Mouse (Mus musculus): ENCODE results near the gene Gapvd1.

Gapvd1 gene

DNA sequence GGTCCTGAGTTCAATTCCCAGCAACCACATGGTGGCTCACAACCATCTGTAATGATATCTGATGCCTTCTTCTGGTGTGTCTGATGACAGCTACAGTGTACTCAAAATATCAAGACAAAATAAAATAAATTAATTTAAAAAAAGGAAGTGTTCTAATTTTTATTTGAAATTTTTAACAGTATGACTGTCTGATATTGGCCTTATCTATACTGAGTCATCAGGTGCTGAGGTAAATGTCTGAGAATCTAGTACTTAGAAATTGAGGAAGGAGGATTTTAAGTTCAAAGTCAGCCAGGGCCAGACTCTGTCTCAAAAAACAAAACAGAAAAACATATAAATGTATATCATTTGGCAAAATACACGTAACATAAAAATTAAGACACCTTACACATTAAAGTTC, 46.4 kb downstream of the Gapvd1 start:
- DNase-seq: no peak

DNA sequence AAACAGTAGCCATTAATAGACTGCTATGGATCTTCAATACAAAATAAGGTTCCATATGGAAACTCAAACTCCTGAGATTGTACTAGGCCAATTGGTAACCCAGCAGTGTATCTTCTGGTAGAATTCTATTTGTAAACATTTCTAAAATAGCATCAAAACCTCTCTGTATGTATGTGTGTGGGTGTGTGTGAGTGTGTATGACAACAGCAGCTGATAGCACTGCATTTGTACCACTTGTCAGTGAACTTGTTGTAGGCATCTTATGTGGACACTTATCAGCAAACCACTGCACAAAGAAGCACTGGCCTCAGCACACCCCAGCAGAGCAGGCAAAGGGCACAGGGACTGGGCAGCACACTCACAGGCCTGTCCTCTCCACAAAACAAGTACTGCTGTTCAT, 58.4 kb downstream of the Gapvd1 start:
- DNase-seq: no peak

DNA sequence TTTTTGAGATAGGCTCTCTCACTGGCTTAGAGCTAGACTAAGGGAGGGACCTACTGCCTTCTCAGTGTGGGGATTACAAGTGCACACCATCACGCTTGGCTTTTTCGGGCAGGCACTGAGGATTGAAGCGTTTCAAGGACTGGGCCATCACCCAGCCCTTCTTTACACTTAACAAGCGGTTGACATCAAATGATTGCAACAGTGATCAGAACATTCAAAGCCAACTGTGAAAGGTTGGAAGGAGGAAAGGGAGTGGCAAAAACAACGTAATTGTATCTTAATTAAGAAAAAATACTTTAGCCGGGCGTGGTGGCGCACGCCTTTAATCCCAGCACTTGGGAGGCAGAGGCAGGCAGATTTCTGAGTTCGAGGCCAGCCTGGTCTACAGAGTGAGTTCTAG, 62.2 kb downstream of the Gapvd1 start:
- DNase-seq: no peak

DNA sequence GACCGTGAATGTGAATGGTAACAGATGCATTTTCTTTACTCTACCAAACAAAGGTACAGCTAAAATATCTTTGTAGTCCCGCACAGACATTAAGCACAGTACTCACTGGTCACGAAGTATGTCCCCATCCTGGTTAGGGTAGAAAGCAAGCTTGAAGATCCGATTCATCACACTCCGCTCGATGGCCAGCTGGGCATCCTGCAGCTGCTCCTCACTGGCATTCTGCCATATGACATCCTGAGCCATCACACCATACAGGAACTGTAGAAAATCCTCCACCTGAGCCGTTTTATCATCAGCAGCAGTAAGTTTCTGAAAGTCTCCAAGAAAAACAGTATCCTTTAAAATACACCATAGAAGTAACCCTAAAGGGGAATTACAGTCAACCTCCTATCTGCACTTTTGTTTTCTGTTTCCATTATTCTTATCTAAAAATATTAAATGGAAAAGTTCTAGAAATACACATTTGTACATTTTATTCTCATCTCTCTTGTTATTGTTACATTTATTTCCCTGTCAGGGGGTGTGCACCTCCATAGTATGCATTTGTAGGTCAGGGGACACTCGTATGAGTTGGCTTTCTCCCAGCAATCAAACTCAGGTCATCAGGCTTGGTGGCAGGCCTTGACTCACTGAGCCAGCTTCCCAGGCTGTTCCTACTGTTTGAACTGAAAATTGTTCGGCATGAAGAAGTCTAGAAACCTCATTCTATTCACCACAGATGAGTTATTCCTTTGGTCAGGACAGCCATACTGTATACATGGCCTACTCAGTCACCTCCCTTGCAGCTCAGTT, 70.8 kb downstream of the Gapvd1 start:
- DNase-seq: no peak

DNA sequence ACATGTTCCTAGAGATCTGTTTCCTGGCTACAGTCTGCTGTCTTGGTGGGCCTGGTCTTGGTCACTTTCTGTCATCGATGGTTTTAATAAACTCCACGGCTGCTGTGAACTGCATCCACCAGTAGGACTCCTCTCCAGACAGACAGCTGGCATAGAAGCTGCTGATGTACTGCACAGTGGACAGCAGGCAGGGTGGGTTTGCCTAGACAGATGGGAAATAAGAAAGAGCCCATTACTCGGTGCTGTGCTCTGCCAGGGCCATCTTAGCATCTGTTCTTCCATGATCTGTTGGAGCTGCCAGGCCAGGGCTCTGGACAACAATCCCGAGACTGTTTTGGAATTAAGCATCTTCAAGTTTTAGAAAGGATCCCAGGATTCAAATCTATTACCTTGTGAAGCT, 77.1 kb downstream of the Gapvd1 start:
- no peak for DNase-seq

DNA sequence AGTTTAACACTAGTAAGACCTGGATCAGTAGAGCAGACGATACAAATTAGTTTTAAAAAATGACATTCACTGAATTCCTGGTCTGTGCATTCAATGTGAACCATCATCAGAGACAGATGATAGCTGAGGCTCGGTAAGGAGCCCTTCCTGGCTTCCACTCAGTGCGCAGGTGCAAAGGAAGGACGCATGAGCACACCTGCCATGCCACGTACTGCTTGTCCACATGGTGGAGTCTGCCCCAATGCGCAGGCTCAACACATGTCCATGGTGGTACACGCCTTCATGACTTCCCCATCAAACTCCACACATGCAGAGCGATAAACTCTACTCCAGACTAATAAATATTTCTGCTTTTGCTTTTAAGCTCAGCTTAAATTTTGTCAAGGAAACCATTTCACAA, 78.0 kb downstream of the Gapvd1 start:
- no peak for DNase-seq

DNA sequence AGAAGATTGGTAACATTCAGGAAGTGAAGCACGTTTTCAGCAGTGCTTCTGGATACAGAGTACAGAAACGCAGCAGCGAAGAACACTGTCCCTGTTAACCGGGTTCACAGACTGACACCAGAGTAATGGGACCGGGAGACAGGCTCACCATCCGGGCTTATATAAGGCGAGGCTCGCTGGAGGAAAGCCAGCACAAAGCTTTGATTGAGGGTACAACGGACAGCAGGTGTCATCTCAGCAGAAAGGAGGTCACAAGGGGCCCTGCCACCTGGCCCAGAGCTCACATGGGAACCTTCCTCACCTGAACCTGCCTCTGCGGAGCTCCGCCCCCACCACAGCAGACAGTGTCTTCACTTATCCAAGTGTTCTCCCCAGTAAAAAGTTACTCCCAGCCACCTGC, 81.2 kb downstream of the Gapvd1 start:
- peak; percentile 68 to 72 for DNase-seq

DNA sequence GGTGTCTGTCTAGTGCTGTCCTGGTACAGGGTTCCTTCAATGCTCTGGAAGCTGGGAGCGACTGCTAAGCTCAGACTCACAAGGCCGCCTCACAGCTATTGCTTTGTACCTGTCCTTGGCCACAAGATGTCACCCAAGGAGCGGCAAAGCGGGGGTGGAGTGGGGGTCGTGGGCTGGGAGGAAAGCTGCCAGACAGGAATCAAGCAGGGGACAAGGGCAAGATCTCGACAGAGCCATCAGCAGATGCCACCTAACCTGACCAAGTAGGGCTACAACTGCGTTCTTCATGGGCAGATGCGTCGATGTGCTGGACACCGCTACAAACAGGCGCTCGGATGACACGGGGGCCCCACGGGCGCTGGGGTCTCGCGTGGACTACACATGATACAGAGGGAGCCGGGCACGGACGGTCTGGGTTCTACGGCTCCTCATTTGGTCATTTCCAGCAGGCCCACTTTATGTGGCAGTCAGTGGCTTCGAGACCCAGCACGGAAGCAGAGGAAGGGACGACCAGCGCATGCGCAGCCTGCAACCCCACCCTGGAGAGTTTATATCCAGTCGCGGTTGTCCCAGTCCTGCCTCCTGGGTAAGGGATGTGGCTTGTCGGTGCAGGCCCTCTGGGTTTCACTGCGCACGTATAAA, 83.5 kb downstream of the Gapvd1 start:
- peak; percentile 55 to 56 for DNase-seq

DNA sequence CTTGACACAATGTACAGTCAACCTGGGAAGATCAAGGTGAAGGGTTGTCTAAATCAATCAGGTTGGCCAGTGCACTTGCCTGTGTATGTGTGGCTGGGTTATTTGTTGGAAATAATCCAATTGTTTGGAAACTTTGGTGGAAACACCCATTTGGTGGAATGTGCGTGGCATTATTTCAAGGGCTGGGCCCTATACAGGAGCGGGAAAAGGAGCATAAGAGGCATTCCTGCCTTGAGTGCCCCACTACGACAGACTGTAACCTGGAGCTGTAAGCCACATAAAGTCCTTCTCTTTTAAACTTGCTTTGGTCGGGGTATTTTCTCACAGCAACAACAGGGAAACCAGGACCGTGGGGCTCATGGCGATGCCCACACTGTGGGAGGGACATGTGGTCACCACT, 84.6 kb downstream of the Gapvd1 start:
- DNase-seq: no peak

DNA sequence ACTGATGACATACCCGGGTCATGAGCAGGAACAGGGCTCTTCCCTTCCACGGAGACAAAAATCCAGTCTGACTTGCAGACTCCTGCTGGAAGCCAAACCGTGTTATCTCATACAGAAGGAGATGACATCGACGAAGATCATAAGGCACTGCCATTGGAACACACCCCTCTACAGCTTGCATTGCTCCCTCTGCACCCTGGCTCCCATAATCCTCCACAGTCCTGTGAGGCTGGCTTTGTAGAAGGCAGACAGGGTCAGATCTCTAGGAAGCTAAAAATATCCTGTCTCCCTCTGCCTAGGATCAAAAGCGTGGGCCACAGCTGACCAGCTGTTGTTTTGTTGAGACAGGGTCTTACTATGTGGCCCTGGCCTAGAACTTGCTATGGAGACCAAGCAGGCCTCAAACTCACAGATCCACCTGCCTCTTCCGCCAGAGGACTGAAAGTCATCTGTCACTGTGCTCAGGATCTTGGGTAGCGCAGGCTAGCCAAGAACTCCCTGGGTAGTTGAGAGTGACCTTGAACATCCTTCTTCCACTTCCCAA, 85.8 kb downstream of the Gapvd1 start:
- DNase-seq: no peak

DNA sequence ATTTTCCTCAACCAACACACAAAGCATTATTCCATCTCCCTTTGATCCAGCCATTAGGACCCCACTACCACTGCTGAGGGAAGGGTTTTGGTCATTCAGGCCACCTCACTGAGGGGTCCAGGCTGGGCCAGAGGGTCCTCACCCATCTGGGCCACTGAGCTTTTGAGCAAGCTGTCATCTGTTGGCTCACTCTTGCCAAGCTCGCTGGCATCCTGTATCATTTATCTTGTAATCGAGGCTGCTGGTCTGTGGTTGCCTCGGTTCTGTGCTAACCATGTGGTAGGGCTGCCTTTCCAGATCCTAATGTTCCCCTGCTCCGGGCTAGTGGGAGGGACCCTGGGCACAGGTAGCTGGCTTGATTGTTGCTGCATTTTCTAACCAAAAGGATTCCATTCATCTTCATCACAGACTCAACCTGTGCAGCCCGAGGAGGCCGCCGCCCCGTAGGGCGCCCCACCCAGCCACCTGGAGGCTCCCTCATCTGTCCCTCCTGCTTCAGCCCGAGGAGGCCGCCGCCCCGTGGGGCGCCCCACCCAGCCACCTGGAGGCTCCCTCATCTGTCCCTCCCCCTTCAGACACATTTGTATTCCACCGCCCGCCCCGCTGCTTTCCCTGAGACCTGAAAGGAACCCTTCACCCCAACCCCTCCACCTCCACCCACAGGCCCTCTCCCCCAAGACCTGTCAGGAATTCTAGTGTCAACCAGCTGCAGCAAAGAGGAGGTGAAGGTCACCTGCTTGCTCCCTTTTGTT, 86.4 kb downstream of the Gapvd1 start:
- no peak for DNase-seq

DNA sequence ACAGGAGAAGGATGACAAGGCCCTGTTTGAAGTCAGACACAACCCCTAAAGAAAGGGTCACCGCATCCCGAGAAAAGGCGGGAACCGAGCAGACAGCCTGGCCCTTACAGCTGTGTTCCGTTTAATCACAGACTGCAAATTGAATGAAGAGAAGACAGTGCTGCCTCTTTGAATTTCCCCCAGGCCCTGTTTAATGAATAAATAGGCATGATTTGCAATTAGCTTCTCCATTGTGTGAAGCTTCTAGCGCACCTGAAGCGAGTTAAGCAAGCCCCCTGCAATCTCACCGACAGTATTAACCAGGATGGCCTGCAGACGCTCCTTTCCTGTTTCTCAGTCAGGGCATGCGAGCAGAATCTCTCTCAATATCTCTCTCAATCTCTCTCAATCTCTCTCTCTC, 87.2 kb downstream of the Gapvd1 start:
- no peak for DNase-seq

DNA sequence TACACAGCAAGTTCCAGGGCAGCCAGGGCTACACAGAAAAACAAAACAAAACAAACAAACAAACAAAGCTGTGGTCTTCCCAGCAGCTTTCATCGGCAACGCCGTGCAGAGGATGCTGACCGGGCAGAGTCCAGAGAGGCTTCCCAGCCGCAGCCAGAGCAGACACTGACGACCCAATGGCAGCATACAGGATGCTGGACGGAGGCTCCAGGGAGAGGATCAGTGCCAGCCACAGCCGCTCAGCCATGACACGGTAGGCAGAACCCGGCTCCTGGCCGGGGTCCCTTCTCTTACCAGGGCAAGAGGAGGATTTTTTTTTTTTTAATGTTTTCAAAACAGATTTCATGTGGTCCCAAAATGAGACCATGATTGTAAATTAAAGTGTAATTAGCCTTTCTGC, 107.6 kb downstream of the Gapvd1 start:
- DNase-seq: no peak

DNA sequence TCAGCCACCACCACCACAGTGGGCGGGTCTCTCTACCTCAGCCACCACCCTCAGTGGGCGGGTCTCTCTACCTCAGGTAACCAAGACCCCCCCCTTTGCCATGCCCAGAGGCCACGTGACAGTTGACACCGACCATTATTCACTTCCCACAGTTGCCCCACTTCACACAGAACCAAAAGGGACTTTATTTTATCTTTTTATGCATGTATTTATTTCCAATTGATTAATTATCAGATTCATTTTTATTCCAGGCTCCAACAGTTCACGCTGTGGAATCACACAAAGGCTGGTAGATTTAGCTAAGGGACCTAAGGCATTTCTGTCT, 108.5 kb downstream of the Gapvd1 start:
- no peak for DNase-seq

DNA sequence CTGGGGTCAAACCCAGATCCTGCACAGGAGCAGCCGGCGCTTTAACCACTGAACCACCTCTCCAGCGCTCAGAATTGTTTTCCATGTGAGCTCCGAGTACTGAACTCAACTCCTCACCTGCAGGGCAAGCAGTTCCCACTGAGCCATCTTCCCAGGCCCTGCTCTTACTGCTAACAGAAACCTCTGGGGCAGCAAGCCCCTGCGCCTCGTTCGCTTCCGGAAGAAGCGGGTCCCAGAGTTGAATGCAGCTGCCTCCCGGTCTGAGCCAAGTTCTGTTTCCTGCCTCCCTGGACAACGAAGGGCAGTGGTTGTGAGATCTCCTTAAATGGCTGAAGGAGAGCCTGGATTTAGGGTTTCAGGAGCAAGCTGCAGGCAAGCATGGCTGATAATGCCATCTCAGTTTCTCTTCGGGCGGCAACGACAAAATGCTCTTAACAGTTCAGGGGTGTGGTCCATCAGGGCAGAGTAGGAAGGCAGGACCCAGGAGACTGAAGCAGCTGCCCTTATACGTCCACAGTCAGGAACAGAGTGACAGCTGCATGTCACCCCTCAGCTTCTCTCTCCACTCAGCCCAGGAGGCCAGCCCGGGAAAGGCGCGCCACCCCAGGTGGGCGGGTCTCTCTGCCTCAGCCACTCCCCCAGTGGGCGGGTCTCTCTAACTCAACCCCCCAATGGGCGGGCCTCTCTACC, 109.0 kb downstream of the Gapvd1 start:
- peak in 1 of 2 experiments; percentile 38 for DNase-seq

DNA sequence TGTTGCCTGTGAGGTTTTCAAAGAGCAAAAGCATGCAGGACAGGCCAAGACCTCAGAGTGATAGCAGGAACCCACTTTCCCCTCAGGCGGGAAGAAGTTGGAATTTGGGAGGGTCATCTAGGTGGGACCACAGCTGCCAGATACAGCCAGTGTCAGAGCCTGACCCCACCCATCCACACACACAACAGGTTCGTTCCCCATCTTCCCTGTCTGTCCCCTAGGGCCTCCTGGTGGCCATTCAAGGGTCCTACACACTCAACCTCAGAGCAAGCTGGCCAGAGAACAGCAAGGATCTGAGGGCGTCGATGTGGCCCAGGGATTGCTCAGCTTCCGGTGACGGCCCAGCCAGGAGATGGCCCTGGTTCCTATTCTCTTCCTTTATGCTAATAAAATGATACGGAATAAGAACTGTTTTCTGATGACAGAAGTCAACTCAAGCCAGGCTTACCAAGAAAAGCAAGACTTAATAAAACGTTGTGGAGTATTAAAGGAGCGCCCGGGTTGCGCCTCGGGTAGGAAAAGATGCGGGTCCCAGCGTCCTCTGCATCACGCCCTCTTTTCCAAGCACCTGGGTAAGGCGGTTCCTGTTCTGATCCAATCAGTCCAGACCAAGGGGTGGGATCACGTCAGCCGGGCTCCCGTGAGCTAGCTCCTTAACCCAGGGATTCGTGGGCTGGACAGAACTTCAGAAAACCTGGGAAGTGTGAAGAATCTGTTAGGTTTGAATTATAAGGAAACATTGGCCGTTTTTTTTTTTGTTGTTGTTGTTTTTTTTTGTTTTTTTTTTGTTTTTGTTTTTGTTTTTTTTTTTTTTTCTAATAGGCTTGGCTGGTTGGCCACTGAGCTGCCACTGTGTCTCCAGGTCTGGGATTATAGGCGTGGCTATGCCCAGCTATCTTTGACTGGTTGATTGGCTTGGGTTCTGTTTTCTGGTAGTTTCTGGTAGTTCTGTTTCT, 110.2 kb downstream of the Gapvd1 start:
- no peak for DNase-seq

DNA sequence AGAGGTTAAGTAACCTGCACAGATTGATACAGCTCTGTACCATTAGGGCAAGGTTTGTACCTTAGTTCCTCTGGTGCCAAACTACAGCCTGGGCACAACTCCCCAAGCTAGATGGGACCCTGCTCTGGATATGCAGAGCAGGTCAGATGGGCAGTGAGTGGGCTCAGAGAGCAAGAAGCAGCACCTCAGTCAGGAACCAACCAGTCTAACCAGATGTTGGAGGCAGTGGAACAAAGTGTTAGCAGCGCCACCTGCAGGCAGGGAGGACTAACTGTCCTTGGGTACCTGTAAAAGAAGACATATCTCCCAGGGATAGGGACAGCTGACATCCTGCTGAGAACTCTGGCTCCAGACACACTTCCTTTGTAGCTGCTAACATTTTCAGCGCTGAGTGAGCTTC, 112.7 kb downstream of the Gapvd1 start:
- no peak for DNase-seq

DNA sequence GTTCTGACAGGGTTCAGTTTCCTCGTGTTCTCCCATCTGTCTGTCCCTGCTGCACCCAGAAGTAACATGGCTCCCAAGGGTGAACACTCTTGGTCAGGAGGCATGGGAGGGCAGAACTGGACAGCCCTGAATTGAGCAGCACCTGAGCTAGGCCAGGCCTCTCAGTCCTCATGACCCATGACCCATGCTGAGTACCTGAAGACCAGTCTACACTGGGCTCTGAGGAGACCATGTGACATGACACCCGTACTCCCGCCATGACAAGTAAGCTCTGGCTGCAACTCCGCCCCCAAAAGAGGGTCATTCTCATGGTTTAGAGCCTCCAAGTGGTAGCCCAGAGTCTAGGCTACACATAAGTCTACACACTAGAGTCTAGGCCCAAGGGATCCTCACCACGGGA, 115.3 kb downstream of the Gapvd1 start:
- no peak for DNase-seq

DNA sequence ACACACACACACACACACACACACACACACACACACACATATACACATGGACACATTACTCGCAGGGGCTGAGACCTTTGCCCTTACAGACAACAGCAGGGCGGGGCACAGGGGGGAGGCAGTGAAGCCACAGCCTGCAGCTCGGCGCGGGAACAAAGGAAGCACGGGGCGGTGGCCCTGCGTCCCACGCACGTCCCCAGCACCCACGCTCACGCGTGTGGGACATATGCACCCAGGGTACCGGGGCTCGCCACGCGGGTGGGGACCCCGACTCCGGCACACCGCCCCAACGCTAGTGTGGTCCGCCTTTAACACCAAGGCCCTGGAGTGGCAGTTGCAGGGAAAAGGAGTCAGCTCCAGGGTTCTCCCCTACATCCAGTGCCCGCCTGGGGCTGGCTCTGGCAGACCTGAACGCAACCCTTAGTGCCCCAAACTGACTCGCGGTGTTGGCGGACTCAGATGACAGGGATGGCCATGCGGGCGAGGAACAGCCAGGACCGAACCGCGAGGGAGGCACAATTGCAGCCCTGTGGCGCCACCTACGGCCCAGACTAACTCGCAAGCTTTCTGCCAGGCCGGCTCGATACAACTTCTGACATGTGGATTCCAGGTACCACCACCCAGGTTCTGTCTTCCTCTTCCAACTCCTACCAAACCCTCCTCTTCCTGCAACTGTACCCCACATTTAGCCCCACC, 115.9 kb downstream of the Gapvd1 start:
- DNase-seq: peak; percentile 88 to 89

DNA sequence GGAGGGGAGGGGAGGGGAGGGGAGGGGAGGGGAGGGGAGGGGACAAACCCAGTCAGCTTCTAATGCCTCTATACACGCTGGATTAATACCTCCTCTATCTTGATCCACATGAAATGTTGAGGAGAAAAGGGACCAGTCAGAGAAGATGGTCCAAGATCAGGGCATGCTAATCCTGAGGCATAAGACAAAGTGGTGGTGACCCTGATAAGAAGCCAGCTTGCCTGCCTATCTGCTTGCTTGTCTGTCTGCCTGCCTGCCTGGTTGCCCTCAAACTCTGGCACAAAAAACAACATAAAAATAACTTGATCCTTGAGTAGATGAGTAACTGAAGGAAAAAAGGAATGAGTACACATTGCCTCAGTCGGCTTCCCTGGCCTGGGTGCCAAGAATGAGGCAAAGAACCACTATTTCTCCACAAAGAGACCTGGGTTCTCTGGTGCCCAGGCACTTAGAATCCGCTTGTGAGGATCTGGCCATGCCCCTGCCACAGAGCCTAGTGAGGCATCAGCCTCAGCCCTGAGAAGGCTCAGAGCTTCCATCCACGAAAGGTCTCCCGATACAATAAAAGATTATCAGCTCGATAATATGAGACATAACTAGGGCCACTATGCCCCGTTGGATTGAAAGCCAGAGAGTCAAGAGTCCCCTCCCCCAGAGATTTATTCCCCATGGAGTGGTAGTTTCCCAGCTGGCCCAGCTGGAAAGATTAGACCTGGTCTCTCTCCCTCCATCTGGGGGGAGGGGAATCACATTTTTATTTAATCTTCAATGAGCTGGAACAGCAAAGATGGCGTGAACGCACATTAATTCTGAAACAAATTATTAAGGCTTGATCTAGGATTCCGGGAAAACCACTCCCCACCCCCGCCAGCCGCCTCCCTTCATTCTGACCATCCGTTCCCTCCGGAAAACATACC, 119.5 kb downstream of the Gapvd1 start:
- DNase-seq: no peak

Measured in cerebellum, postnatal 36 days (tissue).